Mouse (Mus musculus) common myeloid progenitor, adult 5-6 weeks (primary cell): Measurements from ENCODE around the gene Gata3. TPM values are rescaled to one million over a fixed set of nuclear protein-coding genes. Genes with fewer than 3 reads are reported as not detected.
A peak's percentile ranks its signal among the peaks of the same experiment; 100 is the strongest.

ENCODE experiments used
- ATAC-seq: replicated peaks from 2 replicates; pipeline ENCODE4 v1.8.0; 2016; ENCODE audit warnings: low read depth, mild to moderate bottlenecking, moderate TSS enrichment, inconsistent platforms; ENCODE audit not compliant: poor library complexity, severe bottlenecking
- total RNA-seq: library from RNA; stranded (forward); fragments of 200-1000, 187-1606 nt; gene quantifications from 2 replicates; pipeline ENCODE4 v1.2.3, GENCODE M21; 2017

Gata3 gene
- total RNA-seq, 1 experiment from 2014 or later = 1.1 TPM

GRCm38 (mm10) chr2:9886921-9887610 is 2.8 kb downstream of the Gata3 start:
- ATAC-seq = no peak

GRCm38 (mm10) chr2:9886031-9886430 is 3.8 kb downstream of the Gata3 start:
- no peak for ATAC-seq

DNA sequence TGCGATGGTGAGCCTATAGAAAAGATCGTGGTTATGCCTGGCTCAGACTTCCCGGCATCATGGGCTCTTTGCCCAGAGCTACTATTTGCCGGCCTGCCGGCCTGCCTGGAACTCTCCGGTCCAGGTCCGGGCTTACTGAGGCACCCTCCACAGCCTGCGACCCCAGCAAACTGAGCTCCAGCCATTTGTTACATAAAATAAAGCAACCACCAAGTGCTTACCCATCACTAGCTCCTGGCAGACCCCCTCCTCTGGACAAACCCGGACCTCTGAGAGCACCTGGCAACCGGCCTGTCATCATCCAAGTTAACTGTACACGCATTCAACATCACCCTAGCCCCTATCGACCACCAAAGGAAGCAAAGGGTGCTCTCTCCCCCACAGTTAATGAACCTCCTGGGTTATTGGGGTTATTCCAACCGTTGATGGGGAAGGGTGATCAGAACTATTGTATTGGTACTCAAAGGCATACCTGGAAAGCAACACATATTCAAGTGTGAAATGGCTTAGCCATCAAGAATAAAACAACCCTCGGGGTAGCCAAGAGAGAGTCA is 4.5 kb downstream of the Gata3 start:
- no peak for ATAC-seq

- ATAC-seq = no peak
Measured at GRCm38 (mm10) chr2:9884533-9885216, 5.2 kb downstream of the Gata3 start.

DNA sequence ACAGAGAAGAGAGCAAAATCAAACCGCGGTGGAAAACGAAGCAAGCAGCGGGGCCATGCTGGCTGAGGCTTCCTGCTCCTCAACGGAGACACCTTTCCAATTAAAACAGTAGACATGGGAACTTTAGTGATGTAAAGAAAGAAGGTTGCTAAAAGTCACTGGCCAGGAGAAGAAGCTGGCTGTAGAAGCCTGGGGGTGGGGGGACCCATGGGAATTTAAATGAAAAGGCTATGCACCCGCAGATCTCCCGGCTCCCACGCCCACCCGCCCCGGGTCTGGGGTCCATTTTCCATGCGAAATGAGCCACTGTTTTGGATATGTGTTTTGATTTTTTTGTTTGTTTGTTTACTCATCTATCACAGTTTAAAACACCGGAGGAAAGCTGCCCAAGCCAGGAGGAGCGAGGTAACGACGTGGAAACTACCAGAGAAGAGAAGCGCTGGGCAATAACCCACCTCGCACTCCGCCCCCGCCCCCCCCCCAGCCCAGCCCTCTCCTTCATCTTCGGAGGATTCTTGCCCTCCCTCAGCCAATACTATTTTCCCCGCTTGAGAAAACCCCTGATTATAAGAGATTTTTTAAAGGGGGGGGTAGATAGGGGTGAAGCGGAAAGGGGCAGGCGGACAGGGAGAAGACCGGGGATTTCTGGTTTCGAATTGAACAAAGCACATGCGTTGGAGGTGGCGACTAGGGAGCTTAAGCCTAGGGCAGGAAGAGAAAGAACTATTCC is 5.9 kb downstream of the Gata3 start:
- no peak for ATAC-seq

DNA sequence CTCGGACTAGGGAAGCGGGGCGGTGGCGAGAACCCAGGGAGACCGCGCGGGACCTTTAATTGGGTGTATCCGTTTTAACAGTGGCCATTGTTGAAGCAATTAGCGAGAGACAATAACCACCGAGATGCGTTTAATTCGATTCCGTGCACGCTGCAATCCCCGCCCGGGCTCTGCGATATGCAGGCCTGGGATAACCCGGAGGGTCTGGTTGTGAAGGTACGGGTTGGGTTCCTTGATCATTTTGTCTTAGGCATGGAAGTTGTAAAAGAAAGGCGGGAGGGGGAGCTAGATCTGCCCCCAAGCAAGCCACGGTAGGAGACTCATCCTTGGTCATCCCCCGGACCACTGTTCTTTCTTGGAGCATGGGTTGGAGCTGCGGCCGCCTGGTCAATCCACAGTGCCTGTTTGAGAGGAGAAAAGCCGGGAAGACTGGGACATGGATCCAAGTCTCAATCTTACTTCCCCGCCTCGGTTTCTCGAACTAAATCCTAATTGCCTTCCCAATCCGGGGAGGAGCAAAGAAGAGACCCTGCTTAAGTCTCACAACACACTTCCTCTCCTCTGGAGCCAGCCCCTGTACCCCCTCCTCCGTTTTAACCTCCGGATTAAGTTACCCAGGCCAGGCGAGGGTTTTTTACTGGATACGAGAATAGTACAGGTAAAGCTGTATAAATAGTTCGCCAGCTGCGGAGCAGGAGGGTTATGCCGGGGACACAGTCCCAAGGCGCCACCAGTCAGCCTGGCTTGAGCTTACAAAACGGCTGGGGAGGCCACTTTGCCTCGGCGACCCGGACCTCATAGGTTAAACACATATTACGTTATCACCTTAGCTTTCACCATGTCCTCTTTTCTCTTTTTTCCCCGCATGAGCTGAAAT is 6.7 kb downstream of the Gata3 start:
- no peak for ATAC-seq

GRCm38 (mm10) chr2:9882371-9882925 is 7.4 kb downstream of the Gata3 start:
- no peak for ATAC-seq

GRCm38 (mm10) chr2:9881611-9882023 is 8.2 kb downstream of the Gata3 start:
- ATAC-seq = no peak

- no peak for ATAC-seq
Measured at GRCm38 (mm10) chr2:9881051-9881591, 8.7 kb downstream of the Gata3 start, which contains the start of gene 4930412O13Rik. Gene 4930412O13Rik, plus strand, starts transcription at chr2:9881252.

GRCm38 (mm10) chr2:9880271-9880670 is 9.6 kb downstream of the Gata3 start:
- no peak for ATAC-seq

GRCm38 (mm10) chr2:9879493-9879892 is 10.3 kb downstream of the Gata3 start:
- ATAC-seq = peak; percentile 84

DNA sequence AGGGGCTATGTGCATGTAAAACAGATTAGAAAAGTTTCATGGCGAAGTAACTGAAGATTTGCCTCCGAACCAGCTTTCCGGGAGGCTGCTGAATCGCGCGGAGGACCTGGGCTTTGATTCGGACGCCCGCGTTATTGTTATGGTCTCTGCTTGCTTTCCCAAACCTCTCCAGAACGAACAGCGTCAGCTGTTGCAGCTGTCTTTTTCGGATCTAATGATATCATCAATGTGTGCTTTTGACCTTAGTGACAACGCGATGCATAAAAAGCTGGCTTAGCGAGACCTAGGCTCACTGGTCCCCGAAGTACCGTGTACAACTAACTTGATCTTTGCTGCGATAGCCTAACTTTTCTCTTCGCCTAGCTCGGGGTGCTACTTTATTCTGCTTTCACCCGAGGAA is 10.7 kb downstream of the Gata3 start:
- ATAC-seq = no peak

DNA sequence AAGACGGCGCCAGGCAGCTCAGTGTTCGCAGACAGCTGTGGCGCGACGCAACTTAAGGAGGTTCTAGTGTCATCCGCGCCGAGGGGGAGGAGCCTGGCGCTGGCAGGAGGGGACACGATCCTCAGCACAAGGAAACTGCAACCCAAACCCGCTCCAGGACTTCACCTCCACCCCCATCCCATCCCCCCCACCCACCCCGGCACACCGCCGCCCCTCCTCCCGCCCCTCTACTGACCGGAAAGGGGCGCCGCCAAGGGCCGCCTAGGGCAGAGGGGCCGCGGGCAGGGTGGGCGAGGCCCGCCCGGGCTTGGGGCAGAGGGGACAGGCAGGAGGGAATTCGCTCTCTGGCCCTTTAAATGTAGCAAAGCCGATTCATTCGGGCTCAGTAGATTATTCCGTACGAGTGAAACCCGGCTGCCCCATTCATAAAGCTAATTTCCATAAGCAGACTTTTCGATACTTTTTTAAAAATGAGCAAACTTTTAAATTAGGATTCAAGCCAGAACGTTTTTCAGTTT is 11.2 kb downstream of the Gata3 start:
- peak; percentile 19; the same call in 1 of the 2 replicates for ATAC-seq

DNA sequence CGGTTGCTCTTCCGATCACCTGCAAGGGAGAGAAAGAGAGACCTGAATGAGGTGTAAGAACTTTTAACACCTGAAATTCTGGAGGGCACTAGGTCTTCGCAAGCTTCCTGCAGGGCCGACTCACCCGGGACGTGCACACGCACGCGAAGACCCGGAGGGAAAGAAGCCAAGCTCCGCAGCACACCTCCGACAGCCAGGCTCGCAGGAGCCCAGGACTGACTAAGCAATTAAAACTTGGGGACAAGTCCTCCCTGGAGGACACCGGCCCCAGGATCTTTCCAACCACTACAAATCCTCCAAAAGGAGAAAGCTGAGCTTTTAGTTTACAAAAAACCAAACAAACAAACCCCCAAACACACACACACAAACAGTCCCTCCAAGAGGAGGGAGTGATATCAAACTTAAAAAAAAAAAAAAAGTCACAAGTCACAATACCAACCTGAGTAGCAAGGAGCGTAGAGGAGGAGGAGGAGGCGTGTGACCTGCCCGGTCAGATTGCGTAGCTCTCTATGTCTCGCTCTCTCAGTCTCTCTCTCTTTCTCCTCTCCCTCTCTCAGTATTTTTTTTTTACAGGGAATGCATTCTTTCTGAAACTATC is 11.8 kb downstream of the Gata3 start:
- peak; percentile 1; the same call in 1 of the 2 replicates for ATAC-seq

DNA sequence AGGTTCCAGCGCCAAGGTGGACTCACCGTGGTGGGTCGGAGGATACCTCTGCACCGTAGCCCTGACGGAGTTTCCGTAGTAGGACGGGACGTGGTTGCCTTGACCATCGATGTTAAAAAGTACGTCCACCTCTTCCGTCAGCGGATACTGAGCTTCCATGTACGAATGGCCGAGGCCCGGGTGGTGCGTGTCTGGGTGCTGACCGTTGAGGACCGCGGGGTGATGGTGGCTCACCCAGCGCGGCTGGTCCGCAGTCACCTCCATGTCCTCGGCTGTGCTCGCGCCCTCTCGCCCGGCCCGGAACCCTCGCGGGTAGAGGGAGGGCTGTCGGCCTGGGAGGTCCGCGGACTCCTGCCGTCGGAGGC is 12.5 kb downstream of the Gata3 start:
- no peak for ATAC-seq

DNA sequence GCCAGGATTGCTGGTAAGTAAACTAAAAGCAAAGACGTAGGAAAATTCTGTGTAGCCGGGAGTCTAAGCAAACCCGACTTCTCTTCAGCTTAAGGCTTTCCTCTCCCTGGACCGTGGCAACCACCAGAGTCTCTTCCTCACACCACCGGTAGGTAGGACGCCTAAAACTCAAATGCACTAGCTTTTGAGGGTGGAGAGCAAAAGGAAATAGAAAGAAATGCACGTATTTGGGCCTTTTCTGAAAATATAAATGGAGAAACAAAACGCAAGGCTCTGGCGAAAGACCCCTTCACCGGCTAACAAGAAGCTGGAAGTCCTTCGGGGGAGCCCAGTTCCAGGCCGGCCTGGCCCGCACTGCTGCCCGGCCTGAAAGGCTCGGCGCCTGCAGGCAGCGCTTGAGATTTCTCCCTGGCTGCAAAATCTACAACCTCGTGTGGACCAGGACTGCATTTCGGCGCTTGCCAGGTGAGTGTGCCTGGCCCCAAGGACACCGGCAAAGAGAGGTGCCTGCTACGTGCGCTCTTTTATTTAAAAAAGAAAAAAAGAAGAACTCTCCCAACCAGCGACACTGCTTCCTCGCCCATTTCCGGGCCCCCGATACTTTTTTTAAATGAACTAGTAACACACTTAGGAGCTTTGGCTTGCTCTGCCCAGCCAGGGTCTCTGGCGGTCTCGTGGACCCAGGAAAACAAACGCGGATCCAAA is 13.1 kb downstream of the Gata3 start:
- ATAC-seq = no peak

GRCm38 (mm10) chr2:9875676-9876357 is 14.0 kb downstream of the Gata3 start:
- ATAC-seq = no peak
